Mouse (Mus musculus) liver, embryonic 14.5 days (tissue): ENCODE measurements around the gene Git1. TPM values are rescaled to one million over a fixed set of nuclear protein-coding genes. Genes with fewer than 3 reads are reported as not detected.
A peak's percentile ranks its signal among the peaks of the same experiment; 100 is the strongest.

Experiments
- ATAC-seq: fragments of 200-750 bp; cut with Nextera tagmentation; 2 replicates; pipeline ENCODE4 v1.8.0; 2017; ENCODE audit warnings: moderate number of reproducible peaks, mild to moderate bottlenecking, moderate library complexity; ENCODE audit not compliant: insufficient read depth
- DNase-seq, 3 experiments: peaks; one replicate each; pipeline ENCODE4 v3.0.0-alpha.2; 2012 to 2013; ENCODE audit warnings: low read depth in 3 of 3, low spot score in 3 of 3
- H3K27ac ChIP-seq: fragments of 300-500 bp; sonication (generic); 2 replicates; pipeline ENCODE4 v1.5.1; 2014; ENCODE audit warnings: moderate library complexity, mild to moderate bottlenecking, control low read depth, inconsistent platforms
- H3K27me3 ChIP-seq: fragments of 300-500 bp; sonication (generic); 2 replicates; pipeline ENCODE4 v1.6.1; 2014; ENCODE audit warnings: mild to moderate bottlenecking, low read length, moderate library complexity; ENCODE audit not compliant: control insufficient read depth, insufficient read depth
- H3K36me3 ChIP-seq: fragments of 300-500 bp; sonication (generic); replicated peaks from 2 replicates; pipeline ENCODE4 v1.6.1; 2014; ENCODE audit warnings: low read depth; ENCODE audit not compliant: control insufficient read depth, insufficient read depth
- H3K4me1 ChIP-seq, 2 experiments: fragments of 200-500 bp in 1 of 2; fragments of 300-500 bp in 1 of 2; sonication (generic) in 1 of 2; replicated peaks; 2 replicates each; pipeline ENCODE4 v1.6.1; 2012 to 2014; ENCODE audit warnings: antibody characterized with exemption in 1 of 2, inconsistent platforms in 1 of 2, low read length in 1 of 2; ENCODE audit not compliant: control insufficient read depth in 2 of 2, insufficient read depth in 2 of 2
- H3K4me2 ChIP-seq: fragments of 300-500 bp; sonication (generic); 2 replicates; pipeline ENCODE4 v1.6.1; 2014; ENCODE audit warnings: low read depth, mild to moderate bottlenecking, control low read depth, moderate library complexity
- H3K4me3 ChIP-seq, 2 experiments: fragments of 200-500 bp in 1 of 2; fragments of 300-500 bp in 1 of 2; sonication (generic) in 1 of 2; 2 replicates each; pipeline ENCODE4 v1.5.1; 2012 to 2014; ENCODE audit warnings: low read depth in 2 of 2, low read length in 2 of 2, mild to moderate bottlenecking in 2 of 2, control low read depth in 1 of 2, inconsistent platforms in 1 of 2, moderate library complexity in 1 of 2; ENCODE audit not compliant: insufficient read depth in 1 of 2
- H3K9ac ChIP-seq: fragments of 300-500 bp; sonication (generic); replicated peaks from 2 replicates; pipeline ENCODE4 v1.6.1; 2014; ENCODE audit warnings: mild to moderate bottlenecking, control low read depth, moderate library complexity
- H3K9me3 ChIP-seq: fragments of 300-500 bp; sonication (generic); 2 replicates; pipeline ENCODE4 v1.6.1; 2016; ENCODE audit warnings: low read length, mixed read lengths; ENCODE audit not compliant: control insufficient read depth
- CTCF ChIP-seq: IDR thresholded peaks from 2 replicates; pipeline ENCODE4 v1.5.1; 2016; ENCODE audit warnings: antibody characterized with exemption, low read depth, control low read depth
- EP300 ChIP-seq: IDR thresholded peaks from 2 replicates; pipeline ENCODE4 v1.6.1; 2016; ENCODE audit warnings: antibody characterized with exemption, low read depth
- WGBS: fragments of 180-500 bp; shearing (Covaris S2); extraction: QIAGEN DNeasy Blood & Tissue Kit; methylation state at CpG from one replicate; pipeline ENCODE4 v1.1.7; 2014; ENCODE audit not compliant: insufficient replicate concordance; 5-methylcytosine and 5-hydroxymethylcytosine counted together
- polyA plus RNA-seq, 2 experiments: library from polyadenylated mRNA; depleted of rRNA in 1 of 2; stranded (reverse) in 1 of 2; unstranded in 1 of 2; fragments of >200 nt; fragmentation: Nextera tagmentation in 1 of 2; extraction: Ambion mirVana in 1 of 2; gene quantifications; 2 replicates each; pipeline versions ENCODE4 v1.2.1 to v1.2.3; 2012 to 2014

The Git1 gene
- polyA plus RNA-seq, 2 experiments, result 2.2 to 6.3 TPM

GRCm38 (mm10) chr11:77501392-77501791 lies 8.0 kb downstream of the Git1 start:
- Histone ChIP-seq H3K27me3 (no peaks in the 10 kb centered on the region), H3K4me2 (no peak overlapping the region), H3K9me3 (no peaks in the 10 kb centered on the region), H3K36me3 (no peaks in the 10 kb centered on the region; the same call in none of the 2 replicates), H3K4me3 (no peak overlapping the region), H3K9ac (no peak overlapping the region), H3K27ac (no peak overlapping the region), H3K4me1 (peaks cover 0 to 5% of the 10 kb centered on the region in 2 experiments; a peak in 2 of 4 replicates)
- peak in 2 of 3 experiments; percentile 57 to 58 for DNase-seq
- 21% methylated on average over 5 of the region's 5 CpGs for WGBS
- TF ChIP-seq EP300, result no peak
- TF ChIP-seq CTCF, result peak; percentile 96
- no peak for ATAC-seq

GRCm38 (mm10) chr11:77501971-77502370 lies 8.6 kb downstream of the Git1 start:
- no peaks in the 10 kb centered on the region for H3K9me3 ChIP-seq
- no peak overlapping the region for H3K4me2 ChIP-seq
- WGBS, result 76% methylated on average over 4 of the region's 4 CpGs
- no peak overlapping the region for H3K4me3 ChIP-seq
- no peaks in the 10 kb centered on the region for H3K27me3 ChIP-seq
- H3K4me1 ChIP-seq, result peaks cover 0 to 3% of the 10 kb centered on the region in 2 experiments; a peak in 1 of 4 replicates
- no peak overlapping the region for H3K27ac ChIP-seq
- no peak for TF ChIP-seq EP300
- no peak for TF ChIP-seq CTCF
- no peak overlapping the region for H3K9ac ChIP-seq
- no peaks in the 10 kb centered on the region; the same call in none of the 2 replicates for H3K36me3 ChIP-seq
- no peak for ATAC-seq
- DNase-seq, result no peak

- Histone ChIP-seq H3K27ac (no peak overlapping the region), H3K4me3 (no peak overlapping the region), H3K9me3 (no peaks in the 10 kb centered on the region), H3K9ac (no peak overlapping the region), H3K27me3 (no peaks in the 10 kb centered on the region), H3K4me2 (no peak overlapping the region), H3K4me1 (no peaks in the 10 kb centered on the region), H3K36me3 (no peaks in the 10 kb centered on the region; the same call in none of the 2 replicates)
- 82% methylated on average over 6 of the region's 6 CpGs for WGBS
- ATAC-seq (no peak), DNase-seq (no peak)
- TF ChIP-seq CTCF (no peak), EP300 (no peak)
Measured at GRCm38 (mm10) chr11:77502481-77502880, 9.1 kb downstream of the Git1 start.

- Histone ChIP-seq H3K27me3 (no peaks in the 10 kb centered on the region), H3K36me3 (no peaks in the 10 kb centered on the region; the same call in none of the 2 replicates), H3K27ac (no peak overlapping the region), H3K4me1 (no peaks in the 10 kb centered on the region; a peak in 2 of 4 replicates), H3K9ac (no peak overlapping the region), H3K4me2 (no peak overlapping the region), H3K9me3 (no peaks in the 10 kb centered on the region), H3K4me3 (no peak overlapping the region)
- ATAC-seq, result no peak
- no peak for DNase-seq
- TF ChIP-seq CTCF, result no peak
- TF ChIP-seq EP300, result no peak
- 47% methylated on average over 3 of the region's 3 CpGs for WGBS
Measured at GRCm38 (mm10) chr11:77503511-77503910, 10.1 kb downstream of the Git1 start.

GRCm38 (mm10) chr11:77504377-77504776 lies 11.0 kb downstream of the Git1 start:
- 88% methylated on average over 19 of the region's 19 CpGs for WGBS
- Histone ChIP-seq H3K9me3 (no peaks in the 10 kb centered on the region), H3K4me3 (no peak overlapping the region), H3K27me3 (no peaks in the 10 kb centered on the region), H3K4me2 (no peak overlapping the region), H3K27ac (no peak overlapping the region), H3K36me3 (no peaks in the 10 kb centered on the region; the same call in none of the 2 replicates), H3K4me1 (no peaks in the 10 kb centered on the region; a peak in 2 of 4 replicates), H3K9ac (no peak overlapping the region)
- TF ChIP-seq CTCF, result no peak
- no peak for TF ChIP-seq EP300
- no peak for DNase-seq
- no peak for ATAC-seq
